Mouse (Mus musculus): ENCODE measurements around the gene Edaradd. TPM values are rescaled to one million over a fixed set of nuclear protein-coding genes. Genes with fewer than 3 reads are reported as not detected.

Edaradd gene
- total and polyA plus RNA-seq, 3 experiments, result 0.04 TPM; not detected in 2

GRCm38 (mm10) chr13:12543246-12543645 is 23.0 kb upstream of the Edaradd start:
- no peak overlapping the region for H3K9ac ChIP-seq (ENCODE audit: control insufficient read depth, low read depth, low read length, poor library complexity, severe bottlenecking)
- H3K27ac ChIP-seq (ENCODE audit: control insufficient read depth, low read depth, low read length), result no peak overlapping the region
- no peaks in the 10 kb centered on the region for H3K36me3 ChIP-seq (ENCODE audit: control insufficient read depth in 1 of 2, insufficient read depth in 2 of 2, low read length in 2 of 2)
- H3K9me3 ChIP-seq (replicated peaks; ENCODE audit: insufficient read depth, low read length), result no peaks in the 10 kb centered on the region
- no peak for DNase-seq (ENCODE audit: low read depth, low spot score)
- no peaks in the 10 kb centered on the region for H3K4me1 ChIP-seq (ENCODE audit: control insufficient read depth in 1 of 2, insufficient read depth in 2 of 2, low read length in 2 of 2)
- TF ChIP-seq JUND (IDR thresholded peaks at IDR 0.05; ENCODE audit: low read depth, low read length), result no peak
- TF ChIP-seq RCOR1 (IDR thresholded peaks at IDR 0.05; ENCODE audit: low read depth, low read length), result no peak
- no peak for TF ChIP-seq GABPA (IDR thresholded peaks at IDR 0.05; ENCODE audit: low read depth, low read length)
- no peak for TF ChIP-seq TCF12 (IDR thresholded peaks at IDR 0.05; ENCODE audit: low read depth, low read length)
- no peak for TF ChIP-seq EP300 (IDR thresholded peaks at IDR 0.05; ENCODE audit: low read depth in 1 of 2, low read length in 2 of 2)
- TF ChIP-seq CHD2 (IDR thresholded peaks at IDR 0.05; ENCODE audit: low read length), result no peak
- no peak for TF ChIP-seq RAD21 (IDR thresholded peaks at IDR 0.05; ENCODE audit: low read depth, low read length)
- TF ChIP-seq POLR2AphosphoS2 (IDR thresholded peaks at IDR 0.05; ENCODE audit: low read length), result no peak
- no peak for TF ChIP-seq TAL1 (IDR thresholded peaks at IDR 0.05; ENCODE audit: low read length)
- no peak for TF ChIP-seq ZC3H11A (IDR thresholded peaks at IDR 0.05; ENCODE audit: low read depth, low read length)
- no peak for TF ChIP-seq CTCF (IDR thresholded peaks at IDR 0.05 in 2 of 3, conservative IDR thresholded peaks at IDR 0.05 in 1 of 3; ENCODE audit: control insufficient read depth in 1 of 3, insufficient read depth in 1 of 3, low read depth in 2 of 3, low read length in 3 of 3, poor library complexity in 1 of 3, severe bottlenecking in 1 of 3)
- TF ChIP-seq E2F4 (IDR thresholded peaks at IDR 0.05; ENCODE audit: borderline replicate concordance, low read depth, low read length), result no peak
- H3K4me3 ChIP-seq (ENCODE audit: control insufficient read depth in 1 of 2, insufficient read depth in 1 of 2, low read depth in 2 of 2, low read length in 2 of 2), result no peak overlapping the region
- H3K79me2 ChIP-seq (ENCODE audit: control insufficient read depth, insufficient read depth, low read length, poor library complexity), result no peaks in the 10 kb centered on the region
- peaks cover 2 to 9% of the 10 kb centered on the region in 2 experiments for H3K27me3 ChIP-seq (ENCODE audit: control insufficient read depth in 1 of 2, insufficient read depth in 2 of 2, low read length in 2 of 2)

DNA sequence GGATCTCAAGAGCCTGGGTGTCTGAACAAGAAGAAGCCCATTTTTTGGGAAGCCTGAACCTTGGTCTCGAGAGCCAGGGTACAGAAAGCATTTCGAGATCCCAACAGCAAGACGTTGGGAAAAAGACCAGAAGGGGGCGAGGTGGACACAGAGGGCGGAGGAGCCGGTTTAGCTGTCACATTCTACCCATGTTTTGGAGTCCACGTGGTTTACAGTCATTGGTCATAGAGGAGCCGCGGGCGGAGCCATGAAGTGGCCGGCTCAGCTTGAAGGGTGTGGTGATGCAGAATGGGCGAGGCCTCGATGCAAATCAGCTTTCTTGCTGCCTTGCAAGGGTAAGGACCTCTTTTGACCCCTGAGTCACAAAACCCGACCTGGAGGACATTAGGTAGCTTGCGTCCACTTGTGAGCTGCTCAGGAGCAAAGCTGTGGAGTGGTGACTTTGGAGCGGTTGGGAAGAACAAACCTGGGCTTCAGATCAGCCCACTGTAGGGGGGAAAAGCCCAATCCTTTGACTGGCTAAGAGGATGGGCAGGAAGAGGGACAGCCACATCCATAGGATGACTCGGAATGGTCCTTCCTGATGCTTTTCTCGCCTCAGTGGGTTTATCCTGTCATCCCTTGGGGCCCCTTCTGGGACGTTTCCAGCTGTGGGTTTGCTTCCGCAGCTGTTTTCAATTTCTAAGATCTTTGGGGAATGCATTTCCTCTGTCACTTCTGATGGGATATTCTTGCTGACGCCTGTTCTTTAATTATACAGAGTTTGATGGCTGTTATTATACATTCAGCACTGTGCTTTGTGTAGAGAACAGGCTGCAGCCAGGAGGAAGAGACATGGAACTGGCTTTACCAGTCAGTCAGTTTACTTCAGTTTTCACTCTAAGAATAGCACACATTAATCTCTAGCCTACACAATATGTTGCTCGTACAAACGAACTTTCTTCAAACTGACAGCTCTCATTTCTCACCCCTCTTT is 22.1 kb upstream of the Edaradd start:
- peaks cover 2 to 5% of the 10 kb centered on the region in 2 experiments; a peak in 3 of 4 replicates for H3K27me3 ChIP-seq (ENCODE audit: control insufficient read depth in 1 of 2, insufficient read depth in 2 of 2, low read length in 2 of 2)
- H3K4me1 ChIP-seq (ENCODE audit: control insufficient read depth in 1 of 2, insufficient read depth in 2 of 2, low read length in 2 of 2), result no peaks in the 10 kb centered on the region
- no peak overlapping the region for H3K27ac ChIP-seq (ENCODE audit: control insufficient read depth, low read depth, low read length)
- H3K9ac ChIP-seq (ENCODE audit: control insufficient read depth, low read depth, low read length, poor library complexity, severe bottlenecking), result no peak overlapping the region
- DNase-seq (ENCODE audit: low read depth, low spot score), result peak; percentile 65
- TF ChIP-seq HCFC1 (IDR thresholded peaks at IDR 0.05; ENCODE audit: low read depth, low read length), result no peak
- no peak for TF ChIP-seq RCOR1 (IDR thresholded peaks at IDR 0.05; ENCODE audit: low read depth, low read length)
- TF ChIP-seq CTCF (IDR thresholded peaks at IDR 0.05 in 2 of 3, conservative IDR thresholded peaks at IDR 0.05 in 1 of 3; ENCODE audit: control insufficient read depth in 1 of 3, insufficient read depth in 1 of 3, low read depth in 2 of 3, low read length in 3 of 3, poor library complexity in 1 of 3, severe bottlenecking in 1 of 3), result peak in 2 of 3 experiments; percentile 20 to 30; a peak in 3 of 6 replicates
- peak; percentile 49 for TF ChIP-seq SMC3 (IDR thresholded peaks at IDR 0.05; ENCODE audit: low read depth, low read length)
- TF ChIP-seq MXI1 (IDR thresholded peaks at IDR 0.05; ENCODE audit: low read depth, low read length), result peak; percentile 45; the same call in 1 of the 2 replicates
- TF ChIP-seq SIN3A (IDR thresholded peaks at IDR 0.05; ENCODE audit: low read length), result peak; percentile 85
- peak; percentile 93 for TF ChIP-seq MAX (IDR thresholded peaks at IDR 0.05; ENCODE audit: low read length)
- H3K36me3 ChIP-seq (ENCODE audit: control insufficient read depth in 1 of 2, insufficient read depth in 2 of 2, low read length in 2 of 2), result no peaks in the 10 kb centered on the region
- no peak overlapping the region for H3K4me3 ChIP-seq (ENCODE audit: control insufficient read depth in 1 of 2, insufficient read depth in 1 of 2, low read depth in 2 of 2, low read length in 2 of 2)
- H3K9me3 ChIP-seq (replicated peaks; ENCODE audit: insufficient read depth, low read length), result no peaks in the 10 kb centered on the region
- no peaks in the 10 kb centered on the region for H3K79me2 ChIP-seq (ENCODE audit: control insufficient read depth, insufficient read depth, low read length, poor library complexity)

All from MEL (cell line).